ENCODE assay signal across 10 mouse cellular contexts in genomic region chr1:125759972-125760695, GRCm38 (mm10).
A peak's percentile ranks its signal among the peaks of the same experiment; 100 is the strongest.
DNase-seq lines count a peak whose midpoint lies in the region; ATAC-seq and TF ChIP-seq lines count a peak whose summit lies in the region.
"Had no signal": no experiment of that assay in that cellular context is flagged by ENCODE, and none has a peak within 500 bp of the region (broad histone marks: within the 10 kb centered on the region; RNA-seq: fewer than 3 reads in every experiment).

No protein-coding gene starts in this region.

- intact Hi-C loops in heart, adult 2 months (cut with DNase I), result no loop called here

- no peak for TF ChIP-seq EP300 in heart, adult 2 months (IDR thresholded peaks at IDR 0.05; ENCODE audit: insufficient read depth, low read depth, low read length)

- no peak overlapping the region for H3K4me3 ChIP-seq in liver, adult 2 months (ENCODE audit: insufficient read depth, low read depth, low read length)
- H3K4me3 ChIP-seq in liver, embryonic 12.5 days, result no peak overlapping the region
- H3K4me3 ChIP-seq in heart, adult 2 months, result no peak overlapping the region
- H3K4me3 ChIP-seq in kidney, postnatal 0 days (replicated peaks; ENCODE audit: low read depth, low read length), result no peak overlapping the region
- H3K4me3 ChIP-seq: erythroblast, embryonic 14.5 days had no signal

- TF ChIP-seq POLR2A in liver, adult 2 months (IDR thresholded peaks at IDR 0.05; ENCODE audit: extremely low read depth, insufficient read depth, low read length), result no peak
- no peak for TF ChIP-seq POLR2A in heart, adult 2 months (IDR thresholded peaks at IDR 0.05; ENCODE audit: insufficient read depth, low read depth, low read length)

- ATAC-seq in liver, embryonic 12.5 days, result no peak
- ATAC-seq in kidney, postnatal 0 days (replicated peaks; ENCODE audit: low FRiP score, low read depth), result no peak; the same call in 1 of the 2 replicates
- ATAC-seq: Patski had no signal

- no peak overlapping the region for H3K4me2 ChIP-seq in liver, embryonic 12.5 days
- no peak overlapping the region for H3K4me2 ChIP-seq in kidney, postnatal 0 days (ENCODE audit: low read length)

- peak; percentile 43 for DNase-seq in liver, adult 2 months (ENCODE audit: extremely low read depth, low read depth, low spot score)
- peak; percentile 31 to 49 for DNase-seq in cerebellum, adult 18-20 months
- peak; percentile 48 to 57 for DNase-seq in heart, adult 2 months
- peak; percentile 46 for DNase-seq in kidney, postnatal 0 days (ENCODE audit: low spot score)
- peak; percentile 16 for DNase-seq in retina, embryonic 14.5 days (ENCODE audit: low spot score)
- DNase-seq in thymus, postnatal 25 days, result no peak
- no peak for DNase-seq in thymus, postnatal 14 days

- peaks cover 2% of the 10 kb centered on the region; the same call in 1 of the 2 replicates for H3K4me1 ChIP-seq in liver, adult 2 months (ENCODE audit: control insufficient read depth, insufficient read depth, low read length)
- H3K4me1 ChIP-seq in liver, embryonic 12.5 days, result no peaks in the 10 kb centered on the region
- H3K4me1 ChIP-seq in heart, adult 2 months (ENCODE audit: control insufficient read depth, insufficient read depth, low read length), result no peaks in the 10 kb centered on the region
- no peaks in the 10 kb centered on the region for H3K4me1 ChIP-seq in kidney, postnatal 0 days (replicated peaks; ENCODE audit: insufficient read depth, low read length)

- H3K79me2 ChIP-seq in liver, adult 2 months (ENCODE audit: control insufficient read depth, insufficient read depth, low read length), result no peaks in the 10 kb centered on the region; the same call in 1 of the 2 replicates
- no peaks in the 10 kb centered on the region for H3K79me2 ChIP-seq in heart, adult 2 months (replicated peaks; ENCODE audit: control insufficient read depth, insufficient read depth, low read length)

- TF ChIP-seq CTCF in liver, adult 2 months (IDR thresholded peaks at IDR 0.05; ENCODE audit: low read depth, low read length), result no peak
- TF ChIP-seq CTCF in heart, adult 2 months (IDR thresholded peaks at IDR 0.05), result no peak
- TF ChIP-seq CTCF in kidney, postnatal 0 days (IDR thresholded peaks at IDR 0.05; ENCODE audit: low read depth), result no peak

- WGBS in liver, adult 2 months, result 43% methylated on average over 15 of the region's 15 CpGs
- 57% methylated on average over 15 of the region's 15 CpGs for WGBS in liver, embryonic 12.5 days (ENCODE audit: insufficient replicate concordance)
- 26% methylated on average over 15 of the region's 15 CpGs for WGBS in heart, adult 2 months
- 38% methylated on average over 15 of the region's 15 CpGs for WGBS in kidney, postnatal 0 days

- no peaks in the 10 kb centered on the region for H3K36me3 ChIP-seq in liver, adult 2 months (ENCODE audit: control insufficient read depth, insufficient read depth, low read length)
- no peaks in the 10 kb centered on the region for H3K36me3 ChIP-seq in liver, embryonic 12.5 days
- H3K36me3 ChIP-seq in heart, adult 2 months (ENCODE audit: control insufficient read depth, insufficient read depth, low read length), result no peaks in the 10 kb centered on the region
- no peaks in the 10 kb centered on the region for H3K36me3 ChIP-seq in kidney, postnatal 0 days (ENCODE audit: insufficient read depth, low read length)

- no peak overlapping the region for H3K9ac ChIP-seq in liver, adult 2 months (ENCODE audit: low read depth, low read length)
- no peak overlapping the region for H3K9ac ChIP-seq in liver, embryonic 12.5 days
- H3K9ac ChIP-seq in heart, adult 2 months (ENCODE audit: low read depth, low read length), result no peak overlapping the region
- H3K9ac ChIP-seq in kidney, postnatal 0 days (ENCODE audit: low read depth, low read length), result no peak overlapping the region

- no peak overlapping the region for H3K27ac ChIP-seq in liver, adult 2 months (replicated peaks; ENCODE audit: insufficient read depth, low read depth, low read length)
- no peak overlapping the region for H3K27ac ChIP-seq in liver, embryonic 12.5 days
- H3K27ac ChIP-seq in heart, adult 2 months, result no peak overlapping the region
- no peak overlapping the region for H3K27ac ChIP-seq in kidney, postnatal 0 days

- H3K9me3 ChIP-seq in liver, embryonic 12.5 days (replicated peaks), result no peaks in the 10 kb centered on the region
- no peaks in the 10 kb centered on the region for H3K9me3 ChIP-seq in kidney, postnatal 0 days (replicated peaks; ENCODE audit: low read length)

- no peaks in the 10 kb centered on the region for H3K27me3 ChIP-seq in liver, adult 2 months (ENCODE audit: control insufficient read depth, insufficient read depth, low read length)
- no peaks in the 10 kb centered on the region for H3K27me3 ChIP-seq in liver, embryonic 12.5 days (replicated peaks)
- no peaks in the 10 kb centered on the region for H3K27me3 ChIP-seq in heart, adult 2 months (ENCODE audit: control insufficient read depth, insufficient read depth, low read length)
- H3K27me3 ChIP-seq in kidney, postnatal 0 days (ENCODE audit: insufficient read depth, low read length), result no peaks in the 10 kb centered on the region
- H3K27me3 ChIP-seq: Patski had no signal

Comparison
In these comparisons a context has a peak if more than half of its experiments do, and no peak if none do; other contexts are left out.
1. DNase-seq: peak in liver, adult 2 months (single experiment), cerebellum, adult 18-20 months (2 of 2), heart, adult 2 months (2 of 2), kidney, postnatal 0 days (single experiment) and retina, embryonic 14.5 days (single experiment); none in thymus, postnatal 25 days (single experiment) and thymus, postnatal 14 days (single experiment).